Mouse (Mus musculus) liver, embryonic 11.5 days (tissue): ENCODE results near the gene Tbc1d10b. TPM values are rescaled to one million over a fixed set of nuclear protein-coding genes. Genes with fewer than 3 reads are reported as not detected.

Source experiments
- ATAC-seq: fragments of 200-750 bp; cut with Nextera tagmentation; replicated peaks from 2 replicates; pipeline ENCODE4 v1.8.0; 2017; ENCODE audit warnings: moderate number of reproducible peaks, mild to moderate bottlenecking, moderate TSS enrichment, moderate library complexity; ENCODE audit not compliant: low FRiP score
- DNase-seq: peaks from one replicate; pipeline ENCODE4 v3.0.0-alpha.2; 2017; ENCODE audit warnings: low spot score
- H3K27ac ChIP-seq: fragments of 300-500 bp; sonication (generic); 2 replicates; pipeline ENCODE4 v1.5.1; 2014; ENCODE audit warnings: mild to moderate bottlenecking, low read depth, low read length, control low read depth
- H3K27me3 ChIP-seq: fragments of 300-500 bp; sonication (generic); replicated peaks from 2 replicates; pipeline ENCODE4 v1.6.1; 2014; ENCODE audit warnings: low read length, mixed read lengths; ENCODE audit not compliant: control insufficient read depth, insufficient read depth
- H3K36me3 ChIP-seq: fragments of 300-500 bp; sonication (generic); 2 replicates; pipeline ENCODE4 v1.6.1; 2014; ENCODE audit warnings: mild to moderate bottlenecking, low read length, moderate library complexity, mixed read lengths; ENCODE audit not compliant: control insufficient read depth, insufficient read depth
- H3K4me1 ChIP-seq: fragments of 300-500 bp; sonication (generic); replicated peaks from 2 replicates; pipeline ENCODE4 v1.6.1; 2014; ENCODE audit warnings: low read length, mixed read lengths; ENCODE audit not compliant: control insufficient read depth, insufficient read depth
- H3K4me2 ChIP-seq: fragments of 300-500 bp; sonication (generic); 2 replicates; pipeline ENCODE4 v1.6.1; 2014; ENCODE audit warnings: mild to moderate bottlenecking, control low read depth, moderate library complexity
- H3K4me3 ChIP-seq: fragments of 300-500 bp; sonication (generic); 2 replicates; pipeline ENCODE4 v1.5.1; 2014; ENCODE audit warnings: low read depth, low read length, control low read depth
- H3K9ac ChIP-seq: fragments of 300-500 bp; sonication (generic); 2 replicates; pipeline ENCODE4 v1.6.1; 2014; ENCODE audit warnings: low read depth, low read length, control low read depth
- H3K9me3 ChIP-seq: fragments of 300-500 bp; sonication (generic); 2 replicates; pipeline ENCODE4 v1.6.1; 2016; ENCODE audit warnings: low read length, inconsistent platforms, mixed read lengths; ENCODE audit not compliant: control insufficient read depth
- WGBS: fragments of 180-500 bp; shearing (Covaris S2); extraction: QIAGEN DNeasy Blood & Tissue Kit; methylation state at CpG from one replicate; pipeline ENCODE4 v1.1.7; 2014; 5-methylcytosine and 5-hydroxymethylcytosine counted together
- polyA plus RNA-seq: library from polyadenylated mRNA; unstranded; fragments of >200 nt; fragmentation: Nextera tagmentation; extraction: Ambion mirVana; gene quantifications from 2 replicates; pipeline ENCODE4 v1.2.1, GENCODE M21; 2014

Tbc1d10b gene
- polyA plus RNA-seq, 1 experiment from 2014 or later, result 29.0 TPM

- H3K36me3 ChIP-seq, result no peaks in the 10 kb centered on the region
- H3K4me1 ChIP-seq, result peaks cover 34% of the 10 kb centered on the region
- 68% methylated on average over 6 of the region's 6 CpGs for WGBS
- no peak overlapping the region for H3K27ac ChIP-seq
- H3K4me3 ChIP-seq, result no peak overlapping the region
- no peak for ATAC-seq
- H3K27me3 ChIP-seq, result no peaks in the 10 kb centered on the region
- no peak overlapping the region for H3K9ac ChIP-seq
- no peaks in the 10 kb centered on the region for H3K9me3 ChIP-seq
- H3K4me2 ChIP-seq, result no peak overlapping the region
- DNase-seq, result no peak
These were observed 12.2 kb upstream of the Tbc1d10b start for GRCm38 (mm10) chr7:127220440-127220839.

GRCm38 (mm10) chr7:127218670-127219069 is 10.4 kb upstream of the Tbc1d10b start:
- peaks cover 35% of the 10 kb centered on the region for H3K4me1 ChIP-seq

GRCm38 (mm10) chr7:127217901-127218642 is 9.8 kb upstream of the Tbc1d10b start:
- H3K9me3 ChIP-seq, result no peaks in the 10 kb centered on the region
- H3K4me1 ChIP-seq, result peaks cover 35% of the 10 kb centered on the region
- H3K4me3 ChIP-seq, result peak overlapping the region; percentile 5; the same call in 1 of the 2 replicates
- peak overlapping the region; percentile 49 for H3K9ac ChIP-seq
- peak overlapping the region; percentile 53 for H3K4me2 ChIP-seq
- 51% methylated on average over 10 of the region's 10 CpGs for WGBS
- peak overlapping the region; percentile 73 for H3K27ac ChIP-seq
- H3K27me3 ChIP-seq, result no peaks in the 10 kb centered on the region; the same call in 1 of the 2 replicates
- DNase-seq (no peak), ATAC-seq (0 out of 2 replicates have a peak, but pooled peaks have one; percentile 3)
- no peaks in the 10 kb centered on the region for H3K36me3 ChIP-seq

More at GRCm38 (mm10) chr7:127218670-127219069, 10.4 kb upstream of the Tbc1d10b start:
- DNase-seq (no peak), ATAC-seq (peak; percentile 42)
- Histone ChIP-seq H3K27ac (peak overlapping the region; percentile 73), H3K27me3 (no peaks in the 10 kb centered on the region; the same call in 1 of the 2 replicates), H3K4me3 (no peak overlapping the region), H3K4me2 (peak overlapping the region; percentile 53; the same call in 1 of the 2 replicates), H3K9ac (peak overlapping the region; percentile 49; the same call in 1 of the 2 replicates), H3K9me3 (no peaks in the 10 kb centered on the region), H3K36me3 (no peaks in the 10 kb centered on the region)
- 48% methylated on average over 4 of the region's 4 CpGs for WGBS

GRCm38 (mm10) chr7:127217475-127217874 is 9.2 kb upstream of the Tbc1d10b start:
- Histone ChIP-seq H3K4me3 (0 out of 2 replicates have a peak overlapping the region, but pooled peaks have one; percentile 5), H3K27ac (peak overlapping the region; percentile 73), H3K9ac (peak overlapping the region; percentile 49; the same call in 1 of the 2 replicates), H3K4me2 (peak overlapping the region; percentile 53), H3K9me3 (no peaks in the 10 kb centered on the region), H3K27me3 (no peaks in the 10 kb centered on the region; the same call in 1 of the 2 replicates), H3K36me3 (no peaks in the 10 kb centered on the region), H3K4me1 (peaks cover 35% of the 10 kb centered on the region)
- ATAC-seq (no peak), DNase-seq (no peak)
- 73% methylated on average over 6 of the region's 6 CpGs for WGBS

GRCm38 (mm10) chr7:127216307-127216706 is 8.0 kb upstream of the Tbc1d10b start:
- H3K4me2 ChIP-seq, result no peak overlapping the region
- WGBS, result 88% methylated on average over 5 of the region's 5 CpGs
- ATAC-seq (no peak), DNase-seq (no peak)
- no peaks in the 10 kb centered on the region for H3K36me3 ChIP-seq
- H3K27me3 ChIP-seq, result no peaks in the 10 kb centered on the region; the same call in 1 of the 2 replicates
- H3K4me1 ChIP-seq, result peaks cover 35% of the 10 kb centered on the region
- no peak overlapping the region for H3K27ac ChIP-seq
- no peak overlapping the region for H3K9ac ChIP-seq
- no peak overlapping the region for H3K4me3 ChIP-seq
- H3K9me3 ChIP-seq, result no peaks in the 10 kb centered on the region

- Histone ChIP-seq H3K9ac (0 out of 2 replicates have a peak overlapping the region, but pooled peaks have one; percentile 39), H3K4me1 (peaks cover 35% of the 10 kb centered on the region), H3K4me3 (peak overlapping the region; percentile 31), H3K4me2 (peak overlapping the region; percentile 58), H3K27ac (no peak overlapping the region), H3K9me3 (no peaks in the 10 kb centered on the region), H3K36me3 (no peaks in the 10 kb centered on the region), H3K27me3 (no peaks in the 10 kb centered on the region; the same call in 1 of the 2 replicates)
- DNase-seq, result peak; percentile 67
- 24% methylated on average over 33 of the region's 33 CpGs for WGBS
- ATAC-seq, result peak; percentile 56
These were observed 7.0 kb upstream of the Tbc1d10b start for GRCm38 (mm10) chr7:127214981-127215871.

GRCm38 (mm10) chr7:127214521-127214920 is 6.3 kb upstream of the Tbc1d10b start:
- ATAC-seq, result no peak

GRCm38 (mm10) chr7:127213930-127214329 is 5.7 kb upstream of the Tbc1d10b start:
- ATAC-seq (no peak), DNase-seq (no peak)
- no peak overlapping the region; the same call in 1 of the 2 replicates for H3K4me2 ChIP-seq
- no peak overlapping the region for H3K9ac ChIP-seq
- H3K27ac ChIP-seq, result no peak overlapping the region
- H3K4me3 ChIP-seq, result no peak overlapping the region
- H3K9me3 ChIP-seq, result no peaks in the 10 kb centered on the region
- no peaks in the 10 kb centered on the region for H3K36me3 ChIP-seq
- WGBS, result 55% methylated on average over 12 of the region's 12 CpGs
- no peaks in the 10 kb centered on the region; the same call in 1 of the 2 replicates for H3K27me3 ChIP-seq
- peaks cover 38% of the 10 kb centered on the region for H3K4me1 ChIP-seq

More at GRCm38 (mm10) chr7:127214521-127214920, 6.3 kb upstream of the Tbc1d10b start:
- H3K27ac ChIP-seq, result no peak overlapping the region
- H3K9me3 ChIP-seq, result no peaks in the 10 kb centered on the region
- no peak overlapping the region for H3K9ac ChIP-seq
- H3K4me2 ChIP-seq, result peak overlapping the region; percentile 58
- WGBS, result 50% methylated on average over 21 of the region's 21 CpGs
- H3K36me3 ChIP-seq, result no peaks in the 10 kb centered on the region
- no peak for DNase-seq
- no peak overlapping the region; the same call in 1 of the 2 replicates for H3K4me3 ChIP-seq
- peaks cover 40% of the 10 kb centered on the region for H3K4me1 ChIP-seq
- H3K27me3 ChIP-seq, result no peaks in the 10 kb centered on the region; the same call in 1 of the 2 replicates
